Mouse (Mus musculus) embryonic facial prominence, embryonic 10.5 days (tissue): ENCODE measurements around the gene Cd28. TPM values are rescaled to one million over a fixed set of nuclear protein-coding genes. Genes with fewer than 3 reads are reported as not detected.

ENCODE experiments used
- DNase-seq: peaks from one replicate; pipeline ENCODE4 v3.0.0-alpha.2; 2017; ENCODE audit warnings: low spot score
- H3K27ac ChIP-seq: fragments of 300-500 bp; sonication (generic); replicated peaks from 2 replicates; pipeline ENCODE4 v1.5.1; 2016; ENCODE audit warnings: mild to moderate bottlenecking
- H3K27me3 ChIP-seq: fragments of 300-500 bp; sonication (generic); replicated peaks from 2 replicates; pipeline ENCODE4 v1.6.1; 2016; ENCODE audit warnings: low read depth, mild to moderate bottlenecking; ENCODE audit not compliant: poor library complexity, severe bottlenecking
- H3K36me3 ChIP-seq: fragments of 300-500 bp; sonication (generic); replicated peaks from 2 replicates; pipeline ENCODE4 v1.6.1; 2016; ENCODE audit warnings: mild to moderate bottlenecking, moderate library complexity
- H3K4me1 ChIP-seq: fragments of 300-500 bp; sonication (generic); 2 replicates; pipeline ENCODE4 v1.6.1; 2016
- H3K4me3 ChIP-seq: fragments of 300-500 bp; sonication (generic); 2 replicates; pipeline ENCODE4 v1.5.1; 2016; ENCODE audit warnings: mild to moderate bottlenecking, moderate library complexity
- H3K9me3 ChIP-seq: fragments of 300-500 bp; sonication (generic); 2 replicates; pipeline ENCODE4 v1.6.1; 2016; ENCODE audit warnings: mild to moderate bottlenecking
- WGBS: fragments of 180-500 bp; shearing (Covaris S2); methylation state at CpG from one replicate; pipeline ENCODE4 v1.1.7; 2016; 5-methylcytosine and 5-hydroxymethylcytosine counted together
- polyA plus RNA-seq: library from polyadenylated mRNA; unstranded; fragments of >200 nt; fragmentation: Nextera tagmentation; extraction: Ambion mirVana; gene quantifications from 2 replicates; pipeline ENCODE4 v1.2.1, GENCODE M21; 2016

Cd28 gene
- polyA plus RNA-seq, 1 experiment from 2014 or later, result 0.09 TPM

- DNase-seq, result no peak
- H3K9me3 ChIP-seq, result no peaks in the 10 kb centered on the region
- H3K4me3 ChIP-seq, result no peak overlapping the region
- no peaks in the 10 kb centered on the region for H3K27me3 ChIP-seq
- WGBS, result 92% methylated on average over 2 of the region's 2 CpGs
- peaks cover 8% of the 10 kb centered on the region; the same call in 1 of the 2 replicates for H3K4me1 ChIP-seq
- no peak overlapping the region for H3K27ac ChIP-seq
- no peaks in the 10 kb centered on the region for H3K36me3 ChIP-seq
Measured at GRCm38 (mm10) chr1:60731940-60732339, 15.3 kb downstream of the Cd28 start.

- H3K4me1 ChIP-seq, result peaks cover 8% of the 10 kb centered on the region; the same call in 1 of the 2 replicates
- peak overlapping the region; percentile 40; the same call in 1 of the 2 replicates for H3K27ac ChIP-seq
- H3K4me3 ChIP-seq, result no peak overlapping the region
- no peaks in the 10 kb centered on the region for H3K27me3 ChIP-seq
- H3K9me3 ChIP-seq, result no peaks in the 10 kb centered on the region
- WGBS, result 63% methylated on average over 12 of the region's 12 CpGs
- no peaks in the 10 kb centered on the region for H3K36me3 ChIP-seq
- DNase-seq, result peak; percentile 26
Measured at GRCm38 (mm10) chr1:60735072-60735907, 18.7 kb downstream of the Cd28 start.

- no peaks in the 10 kb centered on the region for H3K27me3 ChIP-seq
- H3K4me3 ChIP-seq, result no peak overlapping the region
- no peaks in the 10 kb centered on the region for H3K36me3 ChIP-seq
- WGBS, result 84% methylated on average over 7 of the region's 7 CpGs
- no peak overlapping the region for H3K27ac ChIP-seq
- no peak for DNase-seq
- no peaks in the 10 kb centered on the region for H3K9me3 ChIP-seq
- peaks cover 8% of the 10 kb centered on the region; the same call in 1 of the 2 replicates for H3K4me1 ChIP-seq
Measured at GRCm38 (mm10) chr1:60735908-60736280, 19.3 kb downstream of the Cd28 start.

- Histone ChIP-seq H3K4me3 (no peak overlapping the region), H3K4me1 (no peaks in the 10 kb centered on the region), H3K27ac (no peak overlapping the region), H3K36me3 (no peaks in the 10 kb centered on the region), H3K9me3 (no peaks in the 10 kb centered on the region), H3K27me3 (no peaks in the 10 kb centered on the region)
- DNase-seq, result no peak
- 71% methylated on average over 1 of the region's 1 CpGs for WGBS
Measured at GRCm38 (mm10) chr1:60744266-60744665, 27.7 kb downstream of the Cd28 start.

GRCm38 (mm10) chr1:60745664-60746063 lies 29.1 kb downstream of the Cd28 start:
- Histone ChIP-seq H3K4me1 (no peaks in the 10 kb centered on the region), H3K4me3 (no peak overlapping the region), H3K27me3 (no peaks in the 10 kb centered on the region), H3K27ac (no peak overlapping the region), H3K9me3 (no peaks in the 10 kb centered on the region), H3K36me3 (no peaks in the 10 kb centered on the region)
- WGBS, result 89% methylated on average over 7 of the region's 7 CpGs
- DNase-seq, result no peak

GRCm38 (mm10) chr1:60746153-60746552 lies 29.6 kb downstream of the Cd28 start:
- Histone ChIP-seq H3K4me3 (no peak overlapping the region), H3K9me3 (no peaks in the 10 kb centered on the region), H3K27ac (no peak overlapping the region), H3K27me3 (no peaks in the 10 kb centered on the region), H3K36me3 (no peaks in the 10 kb centered on the region), H3K4me1 (no peaks in the 10 kb centered on the region)
- no peak for DNase-seq
- WGBS, result 75% methylated on average over 2 of the region's 2 CpGs

GRCm38 (mm10) chr1:60746856-60747255 lies 30.3 kb downstream of the Cd28 start:
- Histone ChIP-seq H3K27ac (no peak overlapping the region), H3K9me3 (no peaks in the 10 kb centered on the region), H3K4me1 (no peaks in the 10 kb centered on the region), H3K27me3 (no peaks in the 10 kb centered on the region), H3K4me3 (no peak overlapping the region), H3K36me3 (no peaks in the 10 kb centered on the region)
- WGBS, result 89% methylated on average over 5 of the region's 5 CpGs
- DNase-seq, result no peak

- Histone ChIP-seq H3K36me3 (no peaks in the 10 kb centered on the region), H3K4me3 (no peak overlapping the region), H3K27me3 (no peaks in the 10 kb centered on the region), H3K9me3 (no peaks in the 10 kb centered on the region), H3K4me1 (no peaks in the 10 kb centered on the region), H3K27ac (no peak overlapping the region)
- 90% methylated on average over 1 of the region's 1 CpGs for WGBS
- no peak for DNase-seq
Measured at GRCm38 (mm10) chr1:60748286-60748685, 31.7 kb downstream of the Cd28 start.

GRCm38 (mm10) chr1:60748936-60749335 lies 32.3 kb downstream of the Cd28 start:
- 87% methylated on average over 4 of the region's 4 CpGs for WGBS
- H3K4me1 ChIP-seq, result no peaks in the 10 kb centered on the region
- H3K9me3 ChIP-seq, result no peaks in the 10 kb centered on the region
- H3K36me3 ChIP-seq, result no peaks in the 10 kb centered on the region
- DNase-seq, result no peak
- no peak overlapping the region for H3K27ac ChIP-seq
- no peaks in the 10 kb centered on the region for H3K27me3 ChIP-seq
- no peak overlapping the region for H3K4me3 ChIP-seq

GRCm38 (mm10) chr1:60749346-60749840 lies 32.8 kb downstream of the Cd28 start:
- DNase-seq, result no peak
- H3K27ac ChIP-seq, result no peak overlapping the region
- no peak overlapping the region for H3K4me3 ChIP-seq
- H3K27me3 ChIP-seq, result no peaks in the 10 kb centered on the region
- no peaks in the 10 kb centered on the region for H3K36me3 ChIP-seq
- 88% methylated on average over 5 of the region's 5 CpGs for WGBS
- H3K9me3 ChIP-seq, result no peaks in the 10 kb centered on the region
- H3K4me1 ChIP-seq, result no peaks in the 10 kb centered on the region

- H3K36me3 ChIP-seq, result no peaks in the 10 kb centered on the region
- H3K27ac ChIP-seq, result no peak overlapping the region
- no peaks in the 10 kb centered on the region for H3K9me3 ChIP-seq
- no peak for DNase-seq
- no peaks in the 10 kb centered on the region for H3K4me1 ChIP-seq
- no peak overlapping the region for H3K4me3 ChIP-seq
- H3K27me3 ChIP-seq, result no peaks in the 10 kb centered on the region
- 91% methylated on average over 6 of the region's 6 CpGs for WGBS
Measured at GRCm38 (mm10) chr1:60750201-60750765, 33.7 kb downstream of the Cd28 start.

- Histone ChIP-seq H3K4me1 (no peaks in the 10 kb centered on the region), H3K27me3 (no peaks in the 10 kb centered on the region), H3K4me3 (no peak overlapping the region), H3K27ac (no peak overlapping the region), H3K36me3 (no peaks in the 10 kb centered on the region), H3K9me3 (no peaks in the 10 kb centered on the region)
- no peak for DNase-seq
- WGBS, result 86% methylated on average over 4 of the region's 4 CpGs
Measured at GRCm38 (mm10) chr1:60751011-60751410, 34.4 kb downstream of the Cd28 start.

- no peak for DNase-seq
- H3K36me3 ChIP-seq, result no peaks in the 10 kb centered on the region
- no peaks in the 10 kb centered on the region for H3K27me3 ChIP-seq
- WGBS, result 89% methylated on average over 1 of the region's 1 CpGs
- H3K9me3 ChIP-seq, result no peaks in the 10 kb centered on the region
- H3K4me1 ChIP-seq, result no peaks in the 10 kb centered on the region
- no peak overlapping the region for H3K27ac ChIP-seq
- H3K4me3 ChIP-seq, result no peak overlapping the region
Measured at GRCm38 (mm10) chr1:60752986-60753385, 36.4 kb downstream of the Cd28 start.
